Mouse (Mus musculus): ENCODE results near the gene Enoph1. TPM values are rescaled to one million over a fixed set of nuclear protein-coding genes. Genes with fewer than 3 reads are reported as not detected.

The Enoph1 gene
- polyA plus RNA-seq, 1 experiment from 2014 or later, result 43.4 TPM

DNA sequence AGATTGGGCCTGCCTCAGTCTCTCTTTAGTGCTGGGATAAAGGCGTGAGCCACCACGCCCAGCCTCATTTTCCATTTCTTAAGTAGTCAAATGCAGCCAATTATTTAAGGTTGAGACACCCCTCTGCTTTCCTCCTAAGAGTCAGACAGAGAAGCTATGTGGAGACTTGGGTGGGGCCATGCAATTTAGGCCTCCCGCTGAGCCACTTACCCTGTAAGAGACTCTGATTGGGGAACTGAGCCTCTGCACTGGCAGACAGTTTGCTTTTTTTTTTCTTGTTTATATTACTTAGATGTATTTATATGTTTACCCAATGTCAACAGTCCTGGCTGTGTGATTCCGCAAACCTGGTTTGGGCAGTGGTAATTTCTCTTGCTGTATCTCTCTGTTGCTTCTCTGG, 4.2 kb downstream of the Enoph1 start:
- Histone ChIP-seq H3K36me3 (ENCODE audit: control insufficient read depth, insufficient read depth, low read length) (no peaks in the 10 kb centered on the region), H3K9ac (replicated peaks; ENCODE audit: low read length) (no peak overlapping the region), H3K4me2 (ENCODE audit: low read length) (no peak overlapping the region), H3K4me1 (ENCODE audit: control insufficient read depth, insufficient read depth, low read length) (peaks cover 35% of the 10 kb centered on the region), H3K4me3 (replicated peaks; ENCODE audit: low read depth, low read length) (no peak overlapping the region), H3K9me3 (ENCODE audit: control insufficient read depth, low read length) (no peaks in the 10 kb centered on the region), H3K27ac (replicated peaks; ENCODE audit: low read depth, low read length) (no peak overlapping the region), H3K27me3 (ENCODE audit: control insufficient read depth, insufficient read depth, low read length) (no peaks in the 10 kb centered on the region)
- ATAC-seq (ENCODE audit: low FRiP score, low TSS enrichment) (no peak), DNase-seq (no peak)
- whole genome bisulfite sequencing, result 88% methylated on average over 4 of the region's 4 CpGs

DNA sequence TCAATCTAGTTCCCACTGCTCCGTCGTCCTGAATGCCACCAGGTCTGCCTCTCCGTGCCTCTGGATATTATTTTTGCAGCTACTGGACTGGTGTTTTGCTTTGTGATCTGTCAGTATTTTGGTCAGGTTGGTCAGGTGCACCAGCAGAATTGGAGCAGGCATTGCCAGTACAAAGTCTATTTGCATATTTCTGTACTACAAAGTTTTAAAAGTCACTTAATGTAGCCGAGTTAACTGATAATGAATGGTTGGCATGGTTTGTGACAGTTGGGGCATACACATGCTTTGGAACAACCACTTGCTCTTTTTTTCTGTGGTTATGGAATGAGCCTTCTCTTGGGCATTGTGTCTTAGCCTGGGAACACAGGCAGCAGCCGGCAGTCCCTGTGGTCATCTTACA, 4.8 kb downstream of the Enoph1 start:
- no peak for DNase-seq
- H3K4me1 ChIP-seq (ENCODE audit: control insufficient read depth, insufficient read depth, low read length), result peaks cover 35% of the 10 kb centered on the region

DNA sequence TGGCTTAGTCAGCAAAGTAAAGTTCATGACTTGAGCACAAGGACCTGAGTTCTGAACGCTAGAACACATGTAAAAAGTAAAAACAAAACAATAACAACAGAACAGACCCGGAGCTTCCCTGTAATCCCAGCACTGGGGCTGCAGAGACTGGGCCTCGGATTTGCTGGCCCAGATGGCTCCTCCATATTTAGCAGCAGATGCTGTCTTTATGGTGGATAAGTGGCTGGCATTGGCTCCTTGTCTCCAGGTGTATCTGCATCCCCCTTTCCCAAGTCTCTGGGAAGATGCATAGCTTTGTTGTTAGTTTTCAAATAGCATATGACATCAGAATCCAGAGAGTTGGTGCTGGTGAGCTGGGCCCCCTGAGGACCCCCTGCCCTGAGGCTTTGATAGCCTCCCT, 6.3 kb downstream of the Enoph1 start:
- no peak for DNase-seq
- ATAC-seq (ENCODE audit: low FRiP score, low TSS enrichment), result no peak
- Histone ChIP-seq H3K4me3 (replicated peaks; ENCODE audit: low read depth, low read length) (no peak overlapping the region), H3K36me3 (ENCODE audit: control insufficient read depth, insufficient read depth, low read length) (no peaks in the 10 kb centered on the region), H3K9me3 (ENCODE audit: control insufficient read depth, low read length) (no peaks in the 10 kb centered on the region), H3K4me2 (ENCODE audit: low read length) (no peak overlapping the region), H3K4me1 (ENCODE audit: control insufficient read depth, insufficient read depth, low read length) (peaks cover 29% of the 10 kb centered on the region), H3K27me3 (ENCODE audit: control insufficient read depth, insufficient read depth, low read length) (no peaks in the 10 kb centered on the region), H3K9ac (replicated peaks; ENCODE audit: low read length) (no peak overlapping the region), H3K27ac (replicated peaks; ENCODE audit: low read depth, low read length) (no peak overlapping the region)
- 75% methylated on average over 3 of the region's 3 CpGs for WGBS

More for the DNA sequence above, 4.8 kb downstream of the Enoph1 start:
- H3K9ac ChIP-seq (replicated peaks; ENCODE audit: low read length), result no peak overlapping the region
- no peaks in the 10 kb centered on the region for H3K27me3 ChIP-seq (ENCODE audit: control insufficient read depth, insufficient read depth, low read length)
- no peaks in the 10 kb centered on the region for H3K36me3 ChIP-seq (ENCODE audit: control insufficient read depth, insufficient read depth, low read length)
- no peak overlapping the region for H3K4me2 ChIP-seq (ENCODE audit: low read length)
- no peak for ATAC-seq (ENCODE audit: low FRiP score, low TSS enrichment)
- H3K9me3 ChIP-seq (ENCODE audit: control insufficient read depth, low read length), result no peaks in the 10 kb centered on the region
- H3K4me3 ChIP-seq (replicated peaks; ENCODE audit: low read depth, low read length), result no peak overlapping the region
- no peak overlapping the region for H3K27ac ChIP-seq (replicated peaks; ENCODE audit: low read depth, low read length)
- 83% methylated on average over 5 of the region's 5 CpGs for WGBS

DNA sequence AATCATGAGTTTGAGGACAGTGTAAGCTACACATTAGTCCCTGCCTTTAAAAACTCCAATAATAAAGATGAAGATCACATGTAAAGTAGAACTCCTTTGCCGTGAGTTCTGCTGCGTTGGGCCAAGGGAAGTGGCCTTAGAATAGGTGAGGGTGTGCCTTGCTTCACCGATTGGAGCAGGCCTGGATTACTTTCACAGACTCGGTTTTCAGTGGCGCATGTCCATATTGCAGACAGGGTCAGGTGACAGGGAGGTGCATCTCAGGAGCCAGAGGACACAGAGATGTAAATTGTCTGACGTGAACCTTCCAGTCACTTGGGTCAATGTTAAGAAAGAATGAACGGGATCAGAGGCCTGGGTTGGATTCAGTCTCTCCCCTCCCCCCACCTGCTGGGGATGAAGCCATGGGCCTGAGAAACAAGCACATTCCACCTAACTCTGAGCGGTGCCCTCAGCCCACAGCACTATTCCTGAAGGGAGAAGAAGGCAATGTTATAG, 7.4 kb downstream of the Enoph1 start:
- H3K4me2 ChIP-seq (ENCODE audit: low read length), result no peak overlapping the region
- 42% methylated on average over 8 of the region's 8 CpGs for WGBS
- no peaks in the 10 kb centered on the region for H3K36me3 ChIP-seq (ENCODE audit: control insufficient read depth, insufficient read depth, low read length)
- no peaks in the 10 kb centered on the region for H3K27me3 ChIP-seq (ENCODE audit: control insufficient read depth, insufficient read depth, low read length)
- H3K9ac ChIP-seq (replicated peaks; ENCODE audit: low read length), result no peak overlapping the region
- DNase-seq (no peak), ATAC-seq (ENCODE audit: low FRiP score, low TSS enrichment) (no peak)
- no peak overlapping the region for H3K27ac ChIP-seq (replicated peaks; ENCODE audit: low read depth, low read length)
- H3K4me3 ChIP-seq (replicated peaks; ENCODE audit: low read depth, low read length), result no peak overlapping the region
- H3K9me3 ChIP-seq (ENCODE audit: control insufficient read depth, low read length), result no peaks in the 10 kb centered on the region
- H3K4me1 ChIP-seq (ENCODE audit: control insufficient read depth, insufficient read depth, low read length), result peaks cover 18% of the 10 kb centered on the region

DNA sequence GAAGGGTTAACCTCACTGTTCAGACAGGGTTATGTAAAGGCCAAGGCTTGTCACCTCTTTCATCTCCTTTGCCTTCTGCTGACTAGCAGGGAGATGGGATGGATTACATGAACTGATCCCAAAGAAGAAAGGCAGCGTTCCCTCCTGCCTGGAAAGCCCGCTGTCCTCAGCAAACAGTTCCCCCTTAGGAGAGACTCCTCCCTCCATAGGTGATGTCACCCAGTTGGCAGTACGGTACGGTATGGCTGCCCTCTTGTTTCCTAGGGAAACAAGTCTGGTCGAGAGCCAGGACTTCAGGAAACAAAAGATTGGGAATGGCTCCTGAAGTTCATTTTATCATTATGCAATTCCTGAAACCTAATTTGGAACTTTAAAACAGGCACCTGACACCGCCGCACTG, 8.1 kb downstream of the Enoph1 start:
- Histone ChIP-seq H3K9ac (replicated peaks; ENCODE audit: low read length) (no peak overlapping the region), H3K27ac (replicated peaks; ENCODE audit: low read depth, low read length) (no peak overlapping the region), H3K4me3 (replicated peaks; ENCODE audit: low read depth, low read length) (no peak overlapping the region), H3K27me3 (ENCODE audit: control insufficient read depth, insufficient read depth, low read length) (no peaks in the 10 kb centered on the region), H3K36me3 (ENCODE audit: control insufficient read depth, insufficient read depth, low read length) (no peaks in the 10 kb centered on the region), H3K4me1 (ENCODE audit: control insufficient read depth, insufficient read depth, low read length) (peaks cover 16% of the 10 kb centered on the region; the same call in 1 of the 2 replicates), H3K4me2 (ENCODE audit: low read length) (no peak overlapping the region), H3K9me3 (ENCODE audit: control insufficient read depth, low read length) (no peaks in the 10 kb centered on the region)
- 44% methylated on average over 7 of the region's 7 CpGs for WGBS
- DNase-seq, result no peak
- ATAC-seq (ENCODE audit: low FRiP score, low TSS enrichment), result no peak

DNA sequence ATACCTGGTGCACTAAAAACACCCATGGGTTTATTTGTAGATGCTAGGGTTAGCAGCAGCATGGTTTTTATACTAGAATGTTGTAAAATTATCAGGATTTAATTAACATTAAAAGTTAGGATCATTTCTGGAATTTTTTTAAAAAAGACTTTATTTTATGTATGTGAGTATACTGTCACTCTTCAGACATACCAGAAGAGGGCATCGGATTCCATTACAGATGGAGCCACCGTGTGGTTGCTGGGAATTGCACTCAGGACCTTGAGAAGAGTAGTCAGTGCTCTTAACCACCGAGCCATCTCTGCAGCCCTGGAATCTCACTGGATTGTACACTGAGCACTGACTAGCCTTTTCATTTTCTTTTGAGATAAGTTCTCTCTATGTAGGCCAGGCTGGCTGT, 10.1 kb downstream of the Enoph1 start:
- H3K27ac ChIP-seq (replicated peaks; ENCODE audit: low read depth, low read length), result no peak overlapping the region
- H3K9ac ChIP-seq (replicated peaks; ENCODE audit: low read length), result no peak overlapping the region
- H3K4me3 ChIP-seq (replicated peaks; ENCODE audit: low read depth, low read length), result no peak overlapping the region
- H3K4me2 ChIP-seq (ENCODE audit: low read length), result no peak overlapping the region
- DNase-seq (no peak), ATAC-seq (ENCODE audit: low FRiP score, low TSS enrichment) (no peak)
- no peaks in the 10 kb centered on the region for H3K36me3 ChIP-seq (ENCODE audit: control insufficient read depth, insufficient read depth, low read length)
- H3K27me3 ChIP-seq (ENCODE audit: control insufficient read depth, insufficient read depth, low read length), result no peaks in the 10 kb centered on the region
- H3K9me3 ChIP-seq (ENCODE audit: control insufficient read depth, low read length), result no peaks in the 10 kb centered on the region
- H3K4me1 ChIP-seq (ENCODE audit: control insufficient read depth, insufficient read depth, low read length), result peaks cover 9% of the 10 kb centered on the region; the same call in 1 of the 2 replicates
- WGBS, result 93% methylated on average over 3 of the region's 3 CpGs

DNA sequence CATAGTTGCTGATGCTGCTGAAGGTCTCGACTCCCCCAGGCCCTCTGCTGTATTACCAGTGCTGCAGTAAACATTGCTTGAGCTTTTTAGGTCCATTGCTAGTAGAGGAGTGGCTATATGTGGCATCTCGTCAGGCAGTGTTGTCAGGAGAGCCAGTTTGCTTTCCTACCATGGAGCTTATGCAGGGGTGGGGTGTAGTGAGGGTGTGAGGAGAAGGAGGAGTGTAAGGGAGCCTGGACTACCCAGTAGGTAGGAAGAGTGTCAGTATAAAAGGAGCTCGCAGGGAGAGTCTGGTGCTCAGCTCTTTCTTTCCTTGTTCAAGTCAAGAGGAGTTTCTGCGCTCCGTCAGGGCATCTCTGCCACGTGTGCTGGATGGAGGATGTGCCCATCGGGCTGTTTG, 12.9 kb downstream of the Enoph1 start:
- no peaks in the 10 kb centered on the region for H3K9me3 ChIP-seq (ENCODE audit: control insufficient read depth, low read length)
- H3K36me3 ChIP-seq (ENCODE audit: control insufficient read depth, insufficient read depth, low read length), result no peaks in the 10 kb centered on the region
- no peaks in the 10 kb centered on the region for H3K27me3 ChIP-seq (ENCODE audit: control insufficient read depth, insufficient read depth, low read length)
- H3K4me2 ChIP-seq (ENCODE audit: low read length), result no peak overlapping the region
- ATAC-seq (ENCODE audit: low FRiP score, low TSS enrichment) (no peak), DNase-seq (no peak)
- no peak overlapping the region for H3K4me3 ChIP-seq (replicated peaks; ENCODE audit: low read depth, low read length)
- no peak overlapping the region for H3K27ac ChIP-seq (replicated peaks; ENCODE audit: low read depth, low read length)
- 92% methylated on average over 7 of the region's 7 CpGs for WGBS
- no peak overlapping the region for H3K9ac ChIP-seq (replicated peaks; ENCODE audit: low read length)
- H3K4me1 ChIP-seq (ENCODE audit: control insufficient read depth, insufficient read depth, low read length), result no peaks in the 10 kb centered on the region

DNA sequence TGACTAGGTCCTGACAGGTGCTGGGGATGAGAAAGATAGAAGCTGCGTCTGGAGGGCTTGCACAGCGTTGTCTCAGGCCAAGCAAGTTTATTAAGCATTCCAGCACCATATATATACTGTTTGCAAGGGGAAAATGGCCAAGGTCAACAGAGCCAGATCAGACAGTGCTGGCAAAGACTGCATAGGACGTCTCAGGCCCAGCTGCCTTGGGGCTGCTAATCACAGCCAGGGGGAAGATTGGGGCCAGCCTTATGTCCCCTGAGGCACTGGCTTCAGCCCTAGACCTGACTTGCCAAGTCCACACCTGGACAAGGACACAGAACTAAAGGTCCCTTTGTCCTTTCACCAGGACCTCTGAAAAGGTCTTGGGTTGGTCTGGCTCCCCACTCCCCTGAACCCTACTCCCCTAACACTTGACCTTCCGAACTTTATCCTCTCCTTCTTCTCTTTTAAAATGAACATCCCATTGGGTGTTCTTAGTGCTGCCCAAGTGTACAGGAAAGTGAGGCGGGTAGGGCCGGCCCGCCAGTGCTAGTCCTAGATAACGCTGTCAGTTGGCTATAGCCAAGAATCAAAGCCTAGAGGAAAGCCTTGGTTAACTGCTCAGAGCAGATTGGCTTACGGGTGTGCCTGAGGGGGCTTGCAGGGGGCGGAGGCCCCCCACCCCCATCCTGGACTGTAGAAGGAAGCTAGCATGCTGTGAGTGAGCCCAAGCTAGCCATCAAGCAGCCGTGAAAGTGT, 15.2 kb downstream of the Enoph1 start:
- no peaks in the 10 kb centered on the region for H3K4me1 ChIP-seq (ENCODE audit: control insufficient read depth, insufficient read depth, low read length)
- H3K27ac ChIP-seq (replicated peaks; ENCODE audit: low read depth, low read length), result no peak overlapping the region
- H3K27me3 ChIP-seq (ENCODE audit: control insufficient read depth, insufficient read depth, low read length), result no peaks in the 10 kb centered on the region
- H3K36me3 ChIP-seq (ENCODE audit: control insufficient read depth, insufficient read depth, low read length), result peaks cover 6% of the 10 kb centered on the region
- no peak overlapping the region for H3K4me2 ChIP-seq (ENCODE audit: low read length)
- H3K4me3 ChIP-seq (replicated peaks; ENCODE audit: low read depth, low read length), result no peak overlapping the region
- ATAC-seq (ENCODE audit: low FRiP score, low TSS enrichment) (no peak), DNase-seq (no peak)
- WGBS, result 82% methylated on average over 11 of the region's 11 CpGs
- no peaks in the 10 kb centered on the region for H3K9me3 ChIP-seq (ENCODE audit: control insufficient read depth, low read length)
- H3K9ac ChIP-seq (replicated peaks; ENCODE audit: low read length), result no peak overlapping the region

DNA sequence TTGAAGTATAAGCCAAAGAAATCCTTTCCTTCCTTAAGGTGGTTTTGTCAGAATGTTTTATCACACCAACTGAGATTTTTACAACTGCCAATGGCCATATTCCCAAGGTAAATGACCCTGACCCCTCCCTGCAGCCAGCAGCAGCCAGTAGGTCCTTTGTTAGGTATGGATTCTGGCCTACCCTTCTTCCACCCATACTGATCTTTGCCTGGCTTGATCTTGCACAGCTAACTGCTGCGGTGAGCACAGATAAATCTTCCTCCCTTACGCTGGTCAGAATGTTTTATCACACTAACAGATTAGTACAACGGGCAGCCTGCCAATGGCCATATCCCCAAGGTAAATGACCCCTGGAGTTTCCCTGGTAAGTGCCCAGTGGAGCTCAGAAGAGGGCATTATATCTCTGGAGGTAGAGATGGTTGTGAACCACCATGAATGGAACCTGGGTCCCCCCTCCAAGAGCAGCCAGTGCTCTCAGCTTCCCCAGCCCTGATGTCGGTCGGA, 16.1 kb downstream of the Enoph1 start:
- ATAC-seq (ENCODE audit: low FRiP score, low TSS enrichment), result no peak
- 87% methylated on average over 5 of the region's 5 CpGs for WGBS
- H3K36me3 ChIP-seq (ENCODE audit: control insufficient read depth, insufficient read depth, low read length), result peaks cover 15% of the 10 kb centered on the region
- H3K4me3 ChIP-seq (replicated peaks; ENCODE audit: low read depth, low read length), result no peak overlapping the region
- H3K9ac ChIP-seq (replicated peaks; ENCODE audit: low read length), result no peak overlapping the region
- H3K4me1 ChIP-seq (ENCODE audit: control insufficient read depth, insufficient read depth, low read length), result no peaks in the 10 kb centered on the region
- H3K9me3 ChIP-seq (ENCODE audit: control insufficient read depth, low read length), result no peaks in the 10 kb centered on the region
- no peaks in the 10 kb centered on the region for H3K27me3 ChIP-seq (ENCODE audit: control insufficient read depth, insufficient read depth, low read length)
- no peak for DNase-seq
- H3K27ac ChIP-seq (replicated peaks; ENCODE audit: low read depth, low read length), result no peak overlapping the region
- H3K4me2 ChIP-seq (ENCODE audit: low read length), result no peak overlapping the region
